Mouse (Mus musculus) layer of hippocampus, adult 9-10 months (tissue): ENCODE results near the gene Pramef6.
"Not testable (repeated sequence)": the region's sequence is repeated elsewhere in the genome, so short reads cannot be mapped to it uniquely, and the experiment has no call there.

Experiments used
- DNase-seq: peaks from one replicate; pipeline ENCODE4 v3.0.0; 2022; ENCODE audit warnings: low spot score

The Pramef6 gene

DNA sequence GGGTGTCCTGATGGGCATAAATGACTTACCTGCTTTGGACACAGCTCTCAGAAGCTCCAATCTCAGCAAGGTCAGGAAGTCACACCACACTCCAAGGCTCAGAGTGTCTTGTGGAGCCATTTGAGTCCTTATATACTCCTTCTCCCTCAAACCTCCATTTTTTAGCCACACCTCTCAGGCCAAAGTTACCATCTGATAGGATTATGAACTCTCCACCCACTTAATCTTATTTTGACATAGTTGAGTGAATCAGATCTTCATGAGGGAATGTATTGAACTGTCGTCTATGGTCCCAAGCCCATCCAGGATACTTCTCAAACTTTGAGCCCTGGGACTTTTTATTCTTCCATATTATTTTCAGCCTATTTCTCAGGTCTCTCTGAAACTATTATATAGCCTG, at the start of gene Pramef6:
Gene Pramef6, minus strand, starts transcription at position 101 of the 400 bp plus-strand sequence.
- DNase-seq, result not testable (repeated sequence)

DNA sequence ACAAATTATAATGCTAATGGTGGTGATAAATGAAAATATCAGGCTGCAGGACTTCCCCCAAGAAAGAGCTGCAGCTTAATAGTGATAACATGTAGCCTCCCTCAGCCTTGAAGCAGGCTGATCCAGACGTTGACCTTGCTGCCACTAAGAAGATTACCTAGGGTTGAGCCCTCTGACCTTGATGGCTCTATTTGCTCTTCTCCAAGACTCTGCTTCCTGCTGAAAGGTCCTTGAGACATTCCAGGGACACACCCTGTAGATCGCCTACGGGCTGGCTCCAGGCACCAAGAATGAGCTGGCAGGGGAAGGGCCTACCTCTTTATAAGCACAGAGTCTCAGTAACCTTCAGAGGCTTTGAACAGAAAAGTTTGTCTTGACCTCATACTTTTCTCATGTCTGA, 5.8 kb downstream of the Pramef6 start:
- not testable (repeated sequence) for DNase-seq

- not testable (repeated sequence) for DNase-seq
These were observed 17.8 kb downstream of the Pramef6 start for GRCm38 (mm10) chr4:143882371-143882770.

GRCm38 (mm10) chr4:143846197-143846596, 54.0 kb downstream of the Pramef6 start, which contains the start of gene Gm13103:
TSS of gene Gm13103 (plus strand) at chr4:143846497.
- not testable (repeated sequence) for DNase-seq
